Mouse (Mus musculus) G1E (cell line): Measurements from ENCODE around the gene Carmil1.

ENCODE experiments used
- CTCF ChIP-seq: IDR thresholded peaks from 2 replicates; pipeline ENCODE4 v1.5.1; 2012; ENCODE audit warnings: low read depth, low read length, inconsistent platforms, mixed read lengths
- GATA1 ChIP-seq: IDR thresholded peaks from 2 replicates; pipeline ENCODE4 v1.6.1; 2012; ENCODE audit warnings: borderline replicate concordance, low read length, inconsistent platforms, mixed read lengths
- POLR2AphosphoS5 ChIP-seq: IDR thresholded peaks from 2 replicates; pipeline ENCODE4 v1.6.1; 2012; ENCODE audit warnings: low read depth, low read length, inconsistent platforms; ENCODE audit not compliant: insufficient replicate concordance

DNA sequence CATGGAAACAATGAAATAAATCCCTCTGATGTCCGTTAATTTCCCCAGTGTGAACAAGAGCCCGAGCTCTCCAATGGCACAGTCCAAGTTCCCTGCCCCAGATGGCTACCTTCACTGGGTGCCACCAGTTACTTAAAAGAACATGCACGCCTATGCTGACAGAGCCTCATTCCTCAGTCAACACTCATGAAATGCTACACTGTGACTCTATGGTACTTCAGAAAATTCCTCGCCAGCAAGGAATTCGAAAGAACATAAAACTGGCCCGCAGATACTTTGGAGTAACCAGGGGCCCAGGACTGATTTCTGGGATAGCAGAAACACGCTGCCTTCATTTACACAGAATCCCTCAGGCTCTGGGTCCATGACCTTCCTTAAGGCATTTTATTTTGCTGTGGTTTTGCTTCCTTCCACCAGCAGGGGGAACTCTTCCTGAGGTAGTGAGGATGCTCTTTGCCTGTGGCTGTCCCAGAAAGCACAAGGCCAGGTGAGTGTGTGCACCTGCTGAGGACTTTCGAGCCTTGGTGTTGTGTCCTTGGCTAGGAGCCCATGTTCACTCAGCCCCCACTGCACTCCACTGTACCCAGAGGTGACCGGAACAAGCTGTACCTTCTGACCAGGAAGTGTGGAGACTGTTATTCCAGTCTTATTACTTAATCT lies 167.8 kb downstream of the Carmil1 start:
- no peak for TF ChIP-seq POLR2AphosphoS5
- TF ChIP-seq CTCF, result peak; percentile 51; the same call in 1 of the 2 replicates
- no peak for TF ChIP-seq GATA1
